Mouse (Mus musculus) small intestine, adult 2 months (tissue): ENCODE measurements at regions not wholly inside any gene's neighbourhood (a gene's known extent, or its start where the extent isn't known, plus 50 kb on each side); places are given as distances from the start of the nearest gene placed in this dataset.

Source experiments
- H3K27ac ChIP-seq: fragments of 200-500 bp; 2 replicates; pipeline ENCODE4 v1.5.1; 2012; ENCODE audit warnings: low read depth, low read length, control low read depth, inconsistent platforms; ENCODE audit not compliant: insufficient read depth
- H3K27me3 ChIP-seq: fragments of 200-500 bp; 2 replicates; pipeline ENCODE4 v1.6.1; 2012; ENCODE audit warnings: mild to moderate bottlenecking, moderate library complexity, low read length, inconsistent platforms; ENCODE audit not compliant: control insufficient read depth, insufficient read depth
- H3K36me3 ChIP-seq: fragments of 200-500 bp; 2 replicates; pipeline ENCODE4 v1.6.1; 2012; ENCODE audit warnings: mild to moderate bottlenecking, low read length, control low read depth, inconsistent platforms; ENCODE audit not compliant: control insufficient read depth, insufficient read depth
- H3K4me1 ChIP-seq: fragments of 200-500 bp; 2 replicates; pipeline ENCODE4 v1.6.1; 2012; ENCODE audit warnings: low read length, inconsistent platforms, mixed read lengths; ENCODE audit not compliant: control insufficient read depth, insufficient read depth, insufficient read length
- H3K4me3 ChIP-seq: fragments of 200-500 bp; 2 replicates; pipeline ENCODE4 v1.5.1; 2012; ENCODE audit warnings: low read depth, mild to moderate bottlenecking, control low read depth, inconsistent platforms, low read length, moderate library complexity
- CTCF ChIP-seq: fragments of 200-500 bp; IDR thresholded peaks from 2 replicates; pipeline ENCODE4 v1.5.1; 2012; ENCODE audit warnings: low read depth, mild to moderate bottlenecking, control low read depth, inconsistent platforms, low read length, moderate library complexity, mixed read lengths; ENCODE audit not compliant: insufficient replicate concordance, insufficient read length; ENCODE audit errors: extremely low read depth
- POLR2A ChIP-seq: fragments of 200-500 bp; IDR thresholded peaks from 2 replicates; pipeline ENCODE4 v1.6.1; 2012; ENCODE audit warnings: low read depth, mild to moderate bottlenecking, control low read depth, inconsistent platforms, low read length, moderate library complexity
- WGBS: fragments of 180-500 bp; shearing (Covaris S2); methylation state at CpG from one replicate; pipeline ENCODE4 v1.1.7; 2018; 5-methylcytosine and 5-hydroxymethylcytosine counted together

DNA sequence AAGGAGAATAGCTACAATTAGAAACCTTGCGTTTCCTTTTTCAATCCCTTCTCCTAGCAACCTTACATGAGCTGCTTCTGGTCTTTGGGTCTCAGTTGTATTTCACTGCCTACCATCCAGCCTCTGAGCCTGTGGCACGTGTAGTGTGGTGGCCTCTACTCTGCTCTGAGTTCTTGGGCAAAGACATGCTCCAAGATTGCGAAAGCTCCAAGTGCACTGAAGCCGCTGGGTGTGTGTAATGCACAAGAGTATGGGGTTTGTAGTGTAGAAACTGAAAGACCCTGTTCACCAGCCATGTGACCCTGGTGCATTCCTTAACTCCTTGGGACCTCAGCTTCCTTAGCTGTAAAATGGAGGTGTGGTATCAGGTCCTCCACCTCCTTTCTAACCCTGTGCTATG, 89.8 kb upstream of the Bcor start:
- Histone ChIP-seq H3K27me3 (no peaks in the 10 kb centered on the region), H3K4me1 (peaks cover 3% of the 10 kb centered on the region; the same call in 1 of the 2 replicates), H3K4me3 (no peak overlapping the region), H3K36me3 (no peaks in the 10 kb centered on the region), H3K27ac (no peak overlapping the region)
- WGBS: 90% methylated on average over 4 of the region's 4 CpGs
- no peak for TF ChIP-seq CTCF
- no peak for TF ChIP-seq POLR2A

DNA sequence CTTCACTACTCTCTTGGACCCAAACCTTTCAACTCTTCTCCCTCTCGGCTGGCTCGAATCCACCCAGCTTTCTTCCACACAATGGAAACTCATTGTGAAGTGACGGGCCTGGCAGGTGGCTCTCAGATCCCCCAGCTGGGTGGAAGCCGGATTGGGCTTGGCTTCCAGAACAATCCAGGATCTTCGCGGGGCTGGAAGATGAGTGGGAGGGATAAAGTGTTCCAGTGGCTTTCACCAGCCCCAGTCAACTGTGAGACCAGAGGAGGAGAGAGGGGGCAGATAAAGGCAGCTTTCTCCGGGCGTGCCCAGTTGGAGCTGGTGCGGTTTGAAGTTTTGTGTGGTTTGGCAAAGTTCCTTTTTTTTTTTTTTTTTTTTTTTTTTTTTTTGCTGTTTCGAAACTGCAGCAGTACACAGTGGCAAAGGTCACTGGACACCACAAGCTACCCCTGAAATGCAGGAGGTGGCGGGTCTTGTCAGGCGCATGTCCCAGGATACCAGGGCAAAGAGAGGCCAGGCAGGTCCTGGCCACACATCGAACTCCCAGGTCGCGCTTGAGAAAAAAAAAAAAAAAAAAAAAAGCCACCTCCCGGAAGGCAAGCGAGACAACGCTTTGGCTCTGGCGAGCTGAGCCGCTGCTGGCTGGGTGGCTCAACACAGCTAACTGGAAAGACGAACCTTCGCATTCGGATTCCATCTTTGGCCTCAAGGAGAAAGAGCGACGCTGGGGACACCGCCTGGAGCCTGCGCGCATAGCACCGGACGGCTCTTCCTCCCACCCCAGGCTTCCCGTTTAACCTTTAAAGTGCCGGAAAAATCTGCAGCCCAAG, 91.9 kb upstream of the Bcor start:
- H3K4me1 ChIP-seq: peaks cover 3% of the 10 kb centered on the region; the same call in 1 of the 2 replicates
- 9% methylated on average over 32 of the region's 32 CpGs for WGBS
- H3K27ac ChIP-seq: no peak overlapping the region
- H3K36me3 ChIP-seq: no peaks in the 10 kb centered on the region
- peak overlapping the region; percentile 59 for H3K4me3 ChIP-seq
- TF ChIP-seq POLR2A (no peak), CTCF (peak; percentile 39; the same call in 1 of the 2 replicates)
- H3K27me3 ChIP-seq: no peaks in the 10 kb centered on the region

DNA sequence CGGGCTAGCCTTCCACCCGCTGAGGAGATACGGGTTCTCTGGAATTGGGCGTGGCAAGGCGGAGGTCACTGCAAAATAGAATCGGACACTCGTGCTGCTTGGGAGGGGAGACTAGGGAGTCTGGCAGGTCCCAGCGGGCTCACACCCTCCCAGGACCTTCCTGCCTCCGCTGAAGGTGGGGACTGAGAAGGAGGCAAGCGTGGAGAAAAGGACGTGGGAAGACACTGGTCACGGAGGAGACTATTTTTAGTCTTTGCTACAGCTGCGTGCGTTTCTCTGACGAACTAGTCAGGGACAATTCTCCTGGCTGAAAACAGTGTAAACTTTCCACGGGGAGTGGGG, 92.5 kb upstream of the Bcor start:
- TF ChIP-seq POLR2A: no peak
- no peak for TF ChIP-seq CTCF
- no peaks in the 10 kb centered on the region for H3K36me3 ChIP-seq
- peak overlapping the region; percentile 59 for H3K4me3 ChIP-seq
- H3K27me3 ChIP-seq: no peaks in the 10 kb centered on the region
- peaks cover 3% of the 10 kb centered on the region; the same call in 1 of the 2 replicates for H3K4me1 ChIP-seq
- no peak overlapping the region for H3K27ac ChIP-seq
- 4% methylated on average over 16 of the region's 16 CpGs for WGBS

DNA sequence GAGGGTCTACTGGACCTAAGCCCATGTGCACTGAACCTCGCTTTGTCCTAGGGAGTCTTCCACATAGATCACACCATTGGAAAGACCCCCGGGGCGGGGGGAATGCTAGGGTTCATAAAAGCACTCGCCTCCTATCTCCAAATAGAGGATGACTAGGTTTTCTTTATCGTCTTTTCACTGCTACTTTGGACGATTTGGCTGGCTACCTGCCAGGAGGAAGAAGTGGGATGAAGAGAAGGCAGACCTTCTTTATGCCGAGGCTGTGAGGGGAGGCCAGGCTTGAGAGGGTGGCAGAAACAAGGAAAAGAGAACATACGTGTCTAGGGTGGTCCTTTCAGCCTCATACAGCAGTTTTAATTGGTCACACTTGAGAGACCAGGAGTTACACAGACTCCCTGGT, 96.6 kb upstream of the Bcor start:
- no peaks in the 10 kb centered on the region for H3K27me3 ChIP-seq
- no peaks in the 10 kb centered on the region for H3K36me3 ChIP-seq
- H3K4me1 ChIP-seq: peaks cover 5% of the 10 kb centered on the region; the same call in 1 of the 2 replicates
- H3K4me3 ChIP-seq: no peak overlapping the region
- H3K27ac ChIP-seq: no peak overlapping the region
- TF ChIP-seq CTCF (no peak), POLR2A (no peak)
- 45% methylated on average over 8 of the region's 8 CpGs for WGBS

DNA sequence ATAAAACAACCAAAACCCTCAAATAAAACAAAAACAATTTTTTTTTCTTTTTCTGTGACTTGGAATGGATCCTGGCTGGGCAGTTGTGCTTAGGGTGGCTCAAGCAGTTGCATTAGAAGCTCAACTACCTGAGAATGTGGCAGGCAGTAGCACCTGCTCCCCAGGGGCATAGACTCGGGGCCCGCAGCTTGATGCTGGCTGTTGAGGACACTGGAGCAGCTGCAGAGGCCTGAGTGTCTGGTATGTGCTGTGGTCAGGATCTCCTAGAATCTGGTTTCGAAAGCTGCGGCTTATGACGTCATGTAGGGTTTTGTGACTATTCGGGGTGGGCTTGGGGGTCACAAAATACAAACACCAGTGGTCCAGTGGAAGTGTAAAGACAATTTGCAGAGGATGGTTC, 103.7 kb upstream of the Bcor start:
- WGBS: 91% methylated on average over 6 of the region's 6 CpGs
- TF ChIP-seq CTCF: no peak
- TF ChIP-seq POLR2A: no peak
- no peaks in the 10 kb centered on the region for H3K36me3 ChIP-seq

DNA sequence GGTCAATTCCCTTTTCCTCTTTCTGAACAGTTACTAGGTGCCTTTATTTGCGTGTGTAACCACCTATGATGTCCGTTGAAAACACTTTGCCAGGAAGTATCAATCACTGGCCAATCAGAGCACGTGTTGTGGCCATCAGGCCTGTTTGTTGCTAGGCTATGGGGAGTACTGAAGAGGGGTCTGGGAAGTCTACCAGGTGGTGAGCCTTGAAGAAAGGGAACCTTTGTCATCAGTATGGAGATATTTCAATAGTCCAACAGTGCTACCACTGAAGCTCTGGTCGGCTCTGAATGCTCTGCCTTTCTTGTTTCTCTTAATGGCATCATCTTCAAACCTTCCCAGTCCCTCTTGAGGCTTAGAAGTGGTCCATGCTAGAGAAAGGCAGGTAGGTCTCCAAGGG, 124.6 kb upstream of the Bcor start:
- 83% methylated on average over 4 of the region's 4 CpGs for WGBS
- Histone ChIP-seq H3K4me1 (0 out of 2 replicates have a peak, but pooled peaks cover 2% of the 10 kb centered on the region), H3K27me3 (no peaks in the 10 kb centered on the region), H3K27ac (no peak overlapping the region), H3K36me3 (no peaks in the 10 kb centered on the region), H3K4me3 (no peak overlapping the region)
- TF ChIP-seq CTCF (no peak), POLR2A (no peak)

More for the DNA sequence above, 103.7 kb upstream of the Bcor start:
- 0 out of 2 replicates have a peak, but pooled peaks cover 2% of the 10 kb centered on the region for H3K4me1 ChIP-seq
- H3K27ac ChIP-seq: no peak overlapping the region
- no peaks in the 10 kb centered on the region for H3K27me3 ChIP-seq
- H3K4me3 ChIP-seq: no peak overlapping the region

DNA sequence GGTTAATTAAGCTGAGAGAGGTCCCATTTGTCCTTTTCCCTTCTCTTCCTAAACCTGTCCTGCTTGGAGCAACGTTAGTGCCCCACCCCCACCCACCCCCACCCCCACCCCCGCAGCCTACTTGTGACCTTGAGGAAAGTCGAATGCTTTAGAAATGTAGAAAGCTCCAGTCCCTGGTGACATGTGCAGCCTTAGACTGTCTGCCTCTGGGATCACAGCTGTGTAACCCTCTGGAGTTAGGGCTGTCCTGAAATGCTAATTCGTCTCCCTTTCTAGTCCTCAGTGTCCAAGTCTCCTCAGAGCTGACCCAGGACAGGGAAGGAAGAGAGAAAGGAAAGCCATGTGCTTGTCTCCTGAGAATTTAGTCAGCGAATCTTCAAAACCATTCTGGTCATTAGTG, 125.0 kb upstream of the Bcor start:
- 71% methylated on average over 5 of the region's 5 CpGs for WGBS
- no peaks in the 10 kb centered on the region for H3K36me3 ChIP-seq
- H3K27ac ChIP-seq: no peak overlapping the region
- no peak for TF ChIP-seq POLR2A
- H3K27me3 ChIP-seq: no peaks in the 10 kb centered on the region
- H3K4me1 ChIP-seq: 0 out of 2 replicates have a peak, but pooled peaks cover 2% of the 10 kb centered on the region
- no peak overlapping the region for H3K4me3 ChIP-seq
